Mouse (Mus musculus): ENCODE results near the gene Proser2.

The Proser2 gene

GRCm38 (mm10) chr2:6129555-6130355 lies at the start of gene Proser2:
Gene Proser2, minus strand, starts transcription at chr2:6130211.
- DNase-seq (ENCODE audit: low spot score in 2 of 2), result peak in 1 of 2 experiments; percentile 13

- DNase-seq (ENCODE audit: low spot score in 2 of 2), result no peak
Measured at GRCm38 (mm10) chr2:6179749-6180117, 49.7 kb upstream of the Proser2 start.

- no peak for DNase-seq (ENCODE audit: low spot score in 2 of 2)
Measured at GRCm38 (mm10) chr2:6178901-6179748, 49.1 kb upstream of the Proser2 start.

GRCm38 (mm10) chr2:6173013-6173412 lies 43.0 kb upstream of the Proser2 start:
- DNase-seq (ENCODE audit: low spot score in 2 of 2), result no peak

- DNase-seq (ENCODE audit: low spot score in 2 of 2), result no peak
Measured at GRCm38 (mm10) chr2:6168560-6168959, 38.5 kb upstream of the Proser2 start.

- DNase-seq (ENCODE audit: low spot score in 2 of 2), result peak in 1 of 2 experiments; percentile 57
Measured at GRCm38 (mm10) chr2:6167843-6168558, 38.0 kb upstream of the Proser2 start.

- no peak for DNase-seq (ENCODE audit: low spot score in 2 of 2)
Measured at GRCm38 (mm10) chr2:6165771-6166170, 35.8 kb upstream of the Proser2 start.

GRCm38 (mm10) chr2:6164606-6165290 lies 34.7 kb upstream of the Proser2 start:
- DNase-seq (ENCODE audit: low spot score in 2 of 2), result no peak

- no peak for DNase-seq (ENCODE audit: low spot score in 2 of 2)
Measured at GRCm38 (mm10) chr2:6162366-6163040, 32.5 kb upstream of the Proser2 start.

- DNase-seq (ENCODE audit: low spot score in 2 of 2), result no peak
Measured at GRCm38 (mm10) chr2:6159735-6160134, 29.7 kb upstream of the Proser2 start.

GRCm38 (mm10) chr2:6159219-6159618 lies 29.2 kb upstream of the Proser2 start:
- DNase-seq (ENCODE audit: low spot score in 2 of 2), result no peak

GRCm38 (mm10) chr2:6157635-6158034 lies 27.6 kb upstream of the Proser2 start:
- no peak for DNase-seq (ENCODE audit: low spot score in 2 of 2)

GRCm38 (mm10) chr2:6157208-6157607 lies 27.2 kb upstream of the Proser2 start:
- DNase-seq (ENCODE audit: low spot score in 2 of 2), result no peak

- no peak for DNase-seq (ENCODE audit: low spot score in 2 of 2)
Measured at GRCm38 (mm10) chr2:6149801-6150200, 19.8 kb upstream of the Proser2 start.

- no peak for DNase-seq (ENCODE audit: low spot score in 2 of 2)
Measured at GRCm38 (mm10) chr2:6146901-6147300, 16.9 kb upstream of the Proser2 start.

GRCm38 (mm10) chr2:6146257-6146656 lies 16.2 kb upstream of the Proser2 start:
- DNase-seq (ENCODE audit: low spot score in 2 of 2), result no peak

GRCm38 (mm10) chr2:6145611-6146010 lies 15.6 kb upstream of the Proser2 start:
- DNase-seq (ENCODE audit: low spot score in 2 of 2), result no peak

- no peak for DNase-seq (ENCODE audit: low spot score in 2 of 2)
Measured at GRCm38 (mm10) chr2:6142915-6143654, 13.1 kb upstream of the Proser2 start.

- DNase-seq (ENCODE audit: low spot score in 2 of 2), result no peak
Measured at GRCm38 (mm10) chr2:6140572-6141161, 10.7 kb upstream of the Proser2 start.

- no peak for DNase-seq (ENCODE audit: low spot score in 2 of 2)
Measured at GRCm38 (mm10) chr2:6133871-6134270, 3.9 kb upstream of the Proser2 start.

All from spleen, postnatal 14 days (tissue).